Mouse (Mus musculus): ENCODE measurements at regions not wholly inside any gene's neighbourhood (a gene's known extent, or its start where the extent isn't known, plus 50 kb on each side); places are given as distances from the start of the nearest gene placed in this dataset.

- no peak for DNase-seq
Measured at GRCm38 (mm10) chr14:110007159-110007558, 747.8 kb downstream of the Slitrk6 start.

GRCm38 (mm10) chr14:109985026-109985425 is 769.9 kb downstream of the Slitrk6 start:
- no peak for DNase-seq

GRCm38 (mm10) chr14:109958008-109958407 is 796.9 kb downstream of the Slitrk6 start:
- DNase-seq, result no peak

- no peak for DNase-seq
Measured at GRCm38 (mm10) chr14:109941944-109942343, 813.0 kb downstream of the Slitrk6 start.

GRCm38 (mm10) chr14:109941162-109941561 is 813.8 kb downstream of the Slitrk6 start:
- no peak for DNase-seq

GRCm38 (mm10) chr14:109937432-109937831 is 817.5 kb downstream of the Slitrk6 start:
- DNase-seq, result no peak

- DNase-seq, result no peak
Measured at GRCm38 (mm10) chr14:109928977-109929376, 826.0 kb downstream of the Slitrk6 start.

GRCm38 (mm10) chr14:109891896-109892165 is 863.1 kb downstream of the Slitrk6 start:
- no peak for DNase-seq

GRCm38 (mm10) chr14:109891151-109891895 is 863.6 kb downstream of the Slitrk6 start:
- DNase-seq, result no peak

GRCm38 (mm10) chr14:109876950-109877663 is 877.8 kb downstream of the Slitrk6 start:
- DNase-seq, result no peak

GRCm38 (mm10) chr14:109874230-109874629 is 880.7 kb downstream of the Slitrk6 start:
- peak in 1 of 2 experiments; percentile 1 for DNase-seq

GRCm38 (mm10) chr14:109840354-109841104 is 914.4 kb downstream of the Slitrk6 start:
- no peak for DNase-seq

GRCm38 (mm10) chr14:109802522-109803126 is 888.7 kb upstream of the Slitrk1 start:
- no peak for DNase-seq

- DNase-seq, result no peak
Measured at GRCm38 (mm10) chr14:109772246-109772645, 858.3 kb upstream of the Slitrk1 start.

GRCm38 (mm10) chr14:109760892-109761291 is 846.9 kb upstream of the Slitrk1 start:
- DNase-seq, result no peak
